Mouse (Mus musculus) gastrocnemius, adult 18-20 months (tissue): ENCODE results near the gene Zfp597. TPM values are rescaled to one million over a fixed set of nuclear protein-coding genes. Genes with fewer than 3 reads are reported as not detected.

Experiments used
- DNase-seq: peaks from one replicate; pipeline ENCODE4 v3.0.0; 2021; ENCODE audit warnings: low spot score
- long read RNA-seq, 2 experiments: library from polyadenylated mRNA; stranded (forward); transcript quantifications; one replicate each; pipeline ENCODE4 v2.0.0; 2021
- total RNA-seq, 2 experiments: library from RNA; stranded (reverse); gene quantifications; 2 replicates each; pipeline ENCODE4 v1.2.3; 2021

Gene Zfp597
- 1 to 10 TPM; 6.3 to 7.2 TPM for total RNA-seq
- long read RNA-seq, experiment 1, partial matches to known transcripts = 0 of 3 reads
- long read RNA-seq, experiment 1, other reads (novel, unspliced or antisense) = 1 of 3 reads
- long read RNA-seq, experiment 2, full-length matches to known transcripts = 3 of 6 reads
- long read RNA-seq, experiment 2, partial matches to known transcripts = 0 of 6 reads
- long read RNA-seq, experiment 2, other reads (novel, unspliced or antisense) = 3 of 6 reads

DNA sequence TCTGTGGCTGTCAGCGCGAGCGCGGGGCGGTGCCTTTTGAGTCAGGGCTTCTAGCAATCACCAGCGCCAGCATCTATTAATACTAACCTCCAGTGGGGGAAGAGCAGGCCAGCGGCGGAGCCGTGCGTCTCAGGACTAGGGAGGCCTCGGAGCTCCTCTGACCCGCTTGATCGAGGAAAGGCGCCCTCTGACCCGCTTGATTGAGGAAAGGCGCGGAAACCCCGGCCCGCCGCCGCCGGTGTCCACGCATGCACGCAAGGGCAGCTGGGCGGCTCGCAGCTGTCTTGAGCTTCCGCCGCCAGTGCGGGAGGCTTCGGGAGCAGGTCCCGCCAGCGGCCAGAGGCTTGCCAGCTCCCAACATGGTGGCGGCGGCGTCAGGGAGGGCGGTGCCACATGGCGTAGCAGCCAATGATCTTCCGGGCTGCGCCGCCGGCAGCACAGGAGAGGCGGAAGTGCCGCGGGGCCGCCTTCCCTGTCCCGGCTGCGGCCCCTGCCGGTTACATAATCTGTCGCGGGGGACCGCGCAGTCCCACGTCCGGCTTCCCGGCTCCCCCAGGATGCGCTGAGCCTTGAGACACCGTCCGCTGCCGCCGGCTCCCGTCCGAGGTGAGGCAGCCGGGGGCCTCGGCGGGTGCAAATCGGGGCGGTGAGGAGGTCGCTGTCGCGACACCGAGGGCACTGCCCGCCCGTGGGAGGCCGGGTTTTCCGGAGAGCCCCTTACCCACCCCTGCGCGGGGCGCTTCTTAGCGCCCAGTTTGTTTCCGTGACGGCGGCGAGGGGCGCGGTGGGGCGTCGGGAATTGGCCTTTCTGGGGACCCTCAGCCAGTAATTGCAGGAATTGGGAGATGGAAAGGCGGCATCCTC is at the start of gene Zfp597, which contains the start of gene Gm20695:
Gene Zfp597 (minus strand): TSS at position 361 of the 864 bp plus-strand sequence.
Gene Gm20695 (plus strand): TSS at position 448 of the 864 bp plus-strand sequence.
- peak; percentile 95 for DNase-seq

DNA sequence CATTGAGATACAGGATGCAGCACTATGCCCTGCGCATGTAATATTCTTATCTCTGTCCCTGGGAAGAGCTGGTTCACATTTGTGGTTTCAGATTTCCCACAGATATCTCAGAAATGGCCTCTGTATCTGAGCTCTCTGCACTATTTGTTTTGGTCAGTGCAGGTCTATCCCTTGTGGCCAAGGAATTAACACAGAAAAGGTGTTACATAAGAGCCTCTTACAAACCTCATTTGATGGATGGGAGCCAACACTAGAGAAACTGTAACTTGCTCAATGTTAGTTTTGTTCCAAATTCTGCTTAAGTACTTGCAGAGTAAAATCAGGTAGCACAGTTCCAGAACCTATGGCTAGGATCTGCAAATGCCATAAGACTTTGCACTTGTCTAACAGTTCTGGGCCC is 49.7 kb upstream of the Zfp597 start:
- no peak for DNase-seq

DNA sequence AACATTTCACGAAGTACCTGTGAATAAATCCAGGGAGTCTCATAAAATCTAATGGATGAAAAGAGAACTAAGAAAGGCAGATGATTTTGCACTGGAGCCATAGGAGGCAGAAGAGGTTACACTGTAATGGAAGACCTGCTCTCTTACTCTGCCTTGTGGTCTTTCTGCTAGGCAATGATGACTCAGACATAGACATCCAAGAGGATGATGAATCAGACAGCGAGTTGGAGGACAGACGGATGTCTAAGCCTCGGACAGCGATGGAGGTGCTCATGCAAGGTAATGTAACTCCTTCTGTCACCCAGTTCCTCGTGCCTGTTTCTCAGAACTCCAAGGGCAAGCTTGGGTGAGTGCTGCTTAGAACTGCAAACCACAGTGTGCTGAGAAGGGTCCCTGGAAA is 49.2 kb upstream of the Zfp597 start:
- no peak for DNase-seq

DNA sequence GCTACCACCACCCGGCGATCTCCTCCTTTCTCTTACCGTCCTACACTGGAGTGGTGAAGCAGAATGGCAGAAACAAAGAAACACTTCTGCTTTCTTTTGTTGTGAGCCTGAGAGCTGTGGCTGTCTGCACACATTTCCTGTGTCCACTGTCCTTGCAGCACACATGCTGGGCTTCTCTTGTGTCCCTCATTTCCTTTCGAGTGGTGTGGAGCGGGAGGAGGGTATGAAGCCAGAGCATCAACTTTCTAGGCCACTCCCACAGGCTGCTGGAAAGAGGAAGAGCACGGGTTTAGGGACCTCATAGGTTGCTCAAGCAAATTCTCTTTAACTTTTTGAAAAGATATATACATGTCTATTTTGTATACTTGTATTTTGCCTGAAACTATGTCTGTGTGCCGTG is 44.8 kb upstream of the Zfp597 start:
- no peak for DNase-seq

DNA sequence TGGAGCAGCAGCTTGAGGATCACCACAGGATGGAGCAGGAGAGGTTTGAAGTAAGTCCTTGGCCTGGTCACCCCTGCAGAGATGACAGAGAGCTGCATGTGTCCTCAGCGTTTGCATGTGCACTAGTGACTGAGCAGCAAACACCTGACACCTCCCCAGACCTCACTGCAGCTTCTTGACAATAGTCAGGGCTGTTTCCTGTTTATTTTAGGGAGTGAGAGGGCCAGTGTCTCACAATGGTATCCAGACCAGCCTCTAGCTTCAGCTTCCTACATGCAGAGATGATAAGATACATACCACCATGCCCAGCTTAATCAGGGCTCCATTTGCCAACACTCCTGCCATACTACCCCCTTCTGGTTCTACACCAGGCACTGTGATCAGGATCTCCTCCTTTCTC is 44.2 kb upstream of the Zfp597 start:
- DNase-seq = no peak

DNA sequence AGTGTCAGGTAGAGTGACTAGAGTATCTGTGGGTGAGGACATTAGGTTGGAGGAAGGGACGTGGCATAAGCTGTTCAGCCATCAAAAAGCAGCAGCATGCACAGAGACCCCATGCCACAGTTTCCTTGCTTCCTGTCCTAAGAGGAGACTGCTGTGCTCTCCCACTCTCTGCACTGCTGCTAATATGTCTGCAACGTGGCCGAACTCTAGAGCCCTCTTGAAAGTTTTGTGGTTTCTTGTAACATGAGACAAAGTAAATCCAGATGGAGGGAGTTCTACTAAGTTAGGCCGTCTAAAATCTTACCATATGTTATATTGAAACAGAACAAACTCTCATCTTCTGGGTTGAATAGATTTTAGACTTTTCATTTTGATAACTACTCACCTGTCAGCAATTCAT is 39.6 kb upstream of the Zfp597 start:
- no peak for DNase-seq

DNA sequence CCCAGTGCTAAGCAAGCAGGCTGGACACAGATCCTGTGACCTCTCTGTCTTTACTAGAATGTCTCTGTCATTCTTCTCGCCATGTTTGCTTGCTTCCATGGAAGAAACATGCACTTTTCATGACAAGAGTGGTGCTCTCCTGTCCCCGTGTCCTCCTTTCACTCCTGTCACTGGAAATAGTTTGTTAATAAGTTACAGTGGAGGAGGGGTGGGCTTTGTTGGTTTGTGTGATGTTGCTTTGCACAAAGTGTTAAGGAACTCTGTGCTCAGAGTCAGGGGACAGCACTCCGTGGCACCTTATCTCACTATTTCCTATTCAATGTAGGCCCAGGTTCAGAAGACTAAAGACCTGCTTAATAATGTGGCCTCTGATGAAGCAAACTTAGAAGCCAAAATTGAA is 39.2 kb upstream of the Zfp597 start:
- DNase-seq = no peak

DNA sequence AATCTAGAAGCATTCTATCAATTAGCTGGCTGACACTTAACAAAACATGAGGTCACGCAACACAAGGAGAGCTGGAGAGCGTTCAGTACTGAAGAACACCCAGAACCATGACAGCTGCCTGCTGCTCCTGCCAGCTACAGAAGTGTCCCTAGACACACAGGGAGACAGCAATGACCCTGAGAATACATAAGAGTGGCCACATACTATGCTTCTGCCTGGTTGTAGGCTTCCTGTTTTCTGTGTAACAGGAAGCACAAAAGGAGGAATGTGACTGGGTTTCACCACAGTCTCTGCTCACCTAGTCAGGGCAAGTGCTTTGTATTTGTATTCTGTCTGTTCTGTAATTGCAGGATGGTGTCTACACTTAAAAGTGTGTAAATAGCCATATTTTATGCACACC is 36.4 kb upstream of the Zfp597 start:
- no peak for DNase-seq

DNA sequence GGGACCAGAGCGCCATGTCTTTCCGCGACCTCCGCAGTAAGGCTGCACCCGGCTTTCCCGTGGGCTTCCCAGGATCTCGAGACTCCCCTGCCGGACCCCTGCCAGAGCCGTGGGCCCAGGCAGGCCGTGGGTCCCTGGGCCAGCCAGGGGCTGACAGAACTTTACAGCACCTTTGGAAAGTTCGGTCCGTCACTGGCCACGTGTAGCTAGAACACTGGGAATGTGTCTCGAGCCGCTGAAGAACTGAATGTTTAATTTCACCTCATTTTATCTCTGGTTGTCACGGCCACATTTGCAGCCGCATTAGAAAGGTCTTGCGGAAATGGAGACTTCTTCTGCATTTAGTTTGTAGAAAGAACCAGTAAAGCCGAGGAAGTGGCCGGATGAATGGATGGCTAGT is 24.8 kb upstream of the Zfp597 start:
- DNase-seq = no peak

DNA sequence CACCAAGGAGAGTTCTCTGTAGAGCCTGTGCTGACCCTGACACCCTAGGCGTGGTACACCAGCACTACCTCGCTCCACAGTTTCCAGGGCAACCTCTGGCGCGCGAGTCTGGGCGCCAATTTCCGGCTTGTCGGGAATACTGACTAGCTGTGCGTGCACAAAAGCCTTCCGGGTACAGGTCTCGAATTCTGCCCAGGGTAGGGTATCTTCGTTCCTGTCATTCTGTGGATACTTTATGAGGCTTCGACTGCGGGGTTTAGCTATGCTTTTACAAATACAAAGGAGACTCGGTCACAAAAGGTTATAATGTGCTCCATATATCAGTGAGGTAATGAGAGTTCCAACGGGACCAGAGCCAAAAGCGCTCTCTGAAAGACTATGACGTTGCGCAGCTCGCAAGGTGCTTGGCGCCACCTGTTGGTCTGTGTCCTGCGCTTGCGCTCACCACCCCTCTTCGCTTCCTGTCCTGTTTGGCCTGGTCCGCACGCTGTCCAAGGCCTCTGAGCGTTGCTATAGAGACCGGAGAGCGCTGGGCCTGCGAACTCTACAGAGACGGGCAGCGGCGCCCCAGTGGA is 24.3 kb upstream of the Zfp597 start, which contains the start of the genes 1700037C18Rik and Cluap1:
Gene 1700037C18Rik (minus strand): TSS at position 153 of the 575 bp plus-strand sequence.
Gene Cluap1 (plus strand): TSS at position 265 of the 575 bp plus-strand sequence.
- DNase-seq = peak; percentile 94

DNA sequence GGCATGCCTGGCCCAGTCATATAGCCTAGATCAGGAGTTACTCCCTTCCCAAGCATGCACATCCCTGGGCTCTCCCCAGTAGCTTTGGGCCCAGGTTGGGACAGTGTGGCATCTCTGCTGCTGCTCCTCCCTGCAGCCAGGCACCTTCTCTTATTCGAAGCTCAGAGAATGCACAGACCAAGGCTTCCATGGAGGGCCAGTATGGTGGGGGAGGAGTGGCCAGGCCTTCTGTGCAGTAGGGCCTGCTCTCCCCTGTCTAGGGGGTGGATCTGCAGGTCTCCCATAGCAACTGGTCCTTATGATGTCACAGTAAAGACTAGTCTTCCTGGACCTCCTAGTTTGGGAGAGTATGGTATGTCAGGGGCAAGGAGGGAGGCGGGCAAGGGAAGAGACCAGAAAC is 23.1 kb upstream of the Zfp597 start:
- DNase-seq = no peak

DNA sequence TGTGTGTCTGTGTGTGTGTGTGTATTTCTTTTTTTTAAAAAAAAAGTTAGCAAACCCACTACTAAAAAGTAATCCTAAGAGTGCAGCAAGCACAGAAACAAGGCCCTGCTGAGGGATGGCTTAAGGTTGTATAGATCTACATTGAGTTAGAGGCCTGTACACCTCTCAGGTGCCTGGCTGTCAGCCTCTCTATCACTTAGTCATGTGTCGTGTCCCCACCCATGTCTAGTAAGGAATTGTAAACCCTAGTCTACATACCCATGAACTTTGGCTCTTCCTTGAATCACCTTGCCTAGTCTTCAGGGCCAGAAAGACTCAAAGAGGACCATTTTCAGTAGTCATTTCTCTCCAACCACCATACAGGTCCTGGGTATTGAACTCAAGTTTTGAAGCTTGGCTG is 12.2 kb upstream of the Zfp597 start:
- no peak for DNase-seq

DNA sequence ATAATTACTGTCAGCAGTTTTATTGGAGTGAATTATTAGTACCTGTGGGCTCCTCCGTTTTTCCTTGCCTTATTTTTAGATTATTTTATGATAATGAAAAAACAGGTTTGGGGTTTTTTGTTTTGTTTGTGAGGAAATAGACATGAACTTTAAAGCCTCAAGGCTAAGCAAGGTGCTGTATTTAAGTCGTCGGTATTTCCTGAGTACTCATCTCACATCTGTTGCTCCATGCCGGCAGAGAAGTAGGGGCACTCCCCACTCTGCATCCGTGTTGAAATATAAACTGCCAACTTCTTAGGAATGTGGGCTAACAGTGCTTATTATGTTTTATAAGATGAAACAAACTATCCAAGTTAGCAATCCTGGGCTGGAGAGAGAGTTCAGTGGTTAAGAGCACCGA is 11.7 kb upstream of the Zfp597 start:
- DNase-seq = no peak

DNA sequence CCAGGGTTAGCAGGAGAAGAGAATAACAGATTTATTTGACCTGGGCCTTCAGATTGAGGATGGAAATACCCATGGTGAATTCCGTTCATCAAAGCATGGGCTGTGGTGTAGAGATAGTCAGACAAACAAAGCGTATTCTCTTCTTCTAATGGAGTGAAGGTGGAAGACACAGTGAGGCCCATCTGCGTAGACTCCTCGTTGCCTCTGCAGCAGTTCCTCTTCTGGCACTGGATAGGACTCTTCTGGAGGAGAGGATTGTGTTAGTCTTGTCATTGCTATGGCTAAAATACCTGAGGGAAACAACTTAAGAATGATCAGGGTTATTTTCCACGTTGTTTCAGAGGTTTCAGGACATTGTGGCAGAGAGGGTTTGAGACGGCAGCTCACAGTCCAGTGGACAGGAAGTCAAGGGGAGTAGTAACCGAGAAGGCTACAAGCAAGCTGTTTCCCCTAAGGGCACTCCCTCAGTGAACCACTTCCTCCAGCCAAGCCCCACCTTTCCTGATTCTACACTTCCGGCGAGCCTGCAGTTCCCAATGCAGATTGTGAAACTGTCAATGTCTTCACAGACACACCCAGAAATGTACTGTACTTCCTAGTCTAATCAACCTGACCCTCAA is 10.9 kb upstream of the Zfp597 start:
- DNase-seq = peak; percentile 40

DNA sequence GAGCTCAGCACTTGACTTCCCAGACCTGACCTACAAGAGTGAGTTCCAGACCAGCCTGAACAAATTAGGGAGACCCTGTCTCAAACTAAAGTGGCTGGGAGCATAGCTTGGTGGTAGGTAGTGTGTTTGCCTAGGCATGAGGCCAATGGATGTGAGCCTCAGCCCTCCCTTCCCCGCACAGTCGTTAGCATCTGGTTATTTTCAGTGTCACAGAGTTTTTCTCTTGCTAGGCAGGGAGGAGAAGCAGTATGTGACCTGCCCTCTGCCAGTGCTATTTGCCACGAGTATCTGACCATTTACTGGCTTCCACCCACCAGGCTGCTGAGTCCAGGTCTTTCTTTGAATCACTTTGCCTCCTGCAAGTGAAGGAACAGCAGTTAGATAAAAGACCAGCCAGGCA is 9.4 kb upstream of the Zfp597 start:
- no peak for DNase-seq

DNA sequence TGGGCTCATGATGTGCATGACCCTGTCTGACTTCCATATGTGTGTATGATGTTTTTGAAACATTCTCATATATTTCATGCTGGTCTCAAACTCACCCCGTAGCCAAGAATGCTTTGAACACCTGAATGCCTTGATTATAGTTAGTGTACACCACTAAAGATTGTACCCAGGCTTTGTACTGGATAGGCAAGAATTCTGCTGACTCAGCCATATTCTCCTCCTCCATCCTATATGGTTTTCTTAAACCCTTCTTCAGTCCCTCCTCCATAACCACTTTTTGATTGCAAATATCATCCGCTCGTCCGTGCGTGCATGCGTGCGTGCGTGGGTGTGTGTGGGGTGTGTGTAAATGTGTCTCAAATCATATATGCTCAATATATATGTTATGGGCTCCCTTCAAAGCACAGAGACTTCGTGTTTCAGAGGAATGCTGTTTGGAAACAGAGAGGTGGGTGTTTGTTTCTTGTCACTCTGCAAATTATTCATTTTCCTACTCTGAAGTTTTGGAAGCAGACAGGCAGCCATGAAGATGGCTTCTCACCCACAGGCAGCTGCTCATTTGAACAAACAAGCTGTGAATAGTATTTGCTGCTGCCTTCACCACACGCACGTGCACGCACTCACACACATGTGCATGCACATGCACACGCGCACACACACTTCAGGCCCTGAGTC is 7.4 kb upstream of the Zfp597 start:
- DNase-seq = no peak

DNA sequence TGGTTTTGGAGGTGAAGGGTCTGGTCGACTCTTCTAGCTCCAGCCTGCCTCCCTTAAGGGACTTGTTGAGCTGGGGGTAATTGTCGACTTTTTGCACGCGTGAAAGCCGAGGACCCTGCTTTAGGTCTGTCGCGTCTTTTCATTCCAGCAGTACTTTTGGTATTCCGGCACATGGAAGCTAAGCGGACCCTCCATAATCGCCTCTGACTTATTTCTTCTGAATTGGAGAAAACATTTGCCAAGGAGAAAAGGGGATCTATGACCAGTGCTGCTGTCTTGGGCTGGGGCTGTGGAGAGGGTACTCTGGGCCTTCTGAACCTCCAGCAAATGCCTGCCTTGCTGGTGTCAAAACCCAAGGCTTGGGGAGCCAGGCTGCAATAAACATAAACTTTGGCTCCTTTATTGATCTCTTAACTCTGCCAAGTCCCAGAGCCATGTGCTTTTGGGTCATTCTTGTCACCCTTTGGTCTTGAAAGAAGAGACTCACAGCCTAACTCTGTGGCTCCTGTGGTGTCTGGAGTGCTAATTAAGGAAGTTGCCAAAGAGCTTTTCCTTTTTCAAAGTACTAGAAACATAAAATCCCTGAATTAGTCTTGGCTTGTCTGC is 807 bp upstream of the Zfp597 start:
- DNase-seq = no peak

DNA sequence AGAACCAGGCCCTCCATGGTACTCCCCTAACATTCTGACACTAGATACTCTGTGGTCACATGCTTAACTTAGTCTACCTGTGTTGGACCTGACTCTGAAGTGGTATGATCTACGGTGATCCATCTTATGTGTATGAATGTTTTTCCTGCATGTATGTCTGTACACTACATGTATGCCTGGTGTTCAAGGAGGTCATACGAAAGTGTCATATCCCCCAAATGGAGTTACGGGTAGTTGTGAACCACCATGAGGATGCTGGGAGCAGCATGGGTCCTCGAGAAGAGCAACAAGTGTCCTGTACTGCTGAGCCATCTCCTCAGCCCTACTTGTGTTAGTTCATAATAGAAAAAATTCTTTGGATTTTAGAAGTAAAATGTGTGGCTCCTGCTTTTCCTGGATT is 8.0 kb downstream of the Zfp597 start:
- DNase-seq = no peak

DNA sequence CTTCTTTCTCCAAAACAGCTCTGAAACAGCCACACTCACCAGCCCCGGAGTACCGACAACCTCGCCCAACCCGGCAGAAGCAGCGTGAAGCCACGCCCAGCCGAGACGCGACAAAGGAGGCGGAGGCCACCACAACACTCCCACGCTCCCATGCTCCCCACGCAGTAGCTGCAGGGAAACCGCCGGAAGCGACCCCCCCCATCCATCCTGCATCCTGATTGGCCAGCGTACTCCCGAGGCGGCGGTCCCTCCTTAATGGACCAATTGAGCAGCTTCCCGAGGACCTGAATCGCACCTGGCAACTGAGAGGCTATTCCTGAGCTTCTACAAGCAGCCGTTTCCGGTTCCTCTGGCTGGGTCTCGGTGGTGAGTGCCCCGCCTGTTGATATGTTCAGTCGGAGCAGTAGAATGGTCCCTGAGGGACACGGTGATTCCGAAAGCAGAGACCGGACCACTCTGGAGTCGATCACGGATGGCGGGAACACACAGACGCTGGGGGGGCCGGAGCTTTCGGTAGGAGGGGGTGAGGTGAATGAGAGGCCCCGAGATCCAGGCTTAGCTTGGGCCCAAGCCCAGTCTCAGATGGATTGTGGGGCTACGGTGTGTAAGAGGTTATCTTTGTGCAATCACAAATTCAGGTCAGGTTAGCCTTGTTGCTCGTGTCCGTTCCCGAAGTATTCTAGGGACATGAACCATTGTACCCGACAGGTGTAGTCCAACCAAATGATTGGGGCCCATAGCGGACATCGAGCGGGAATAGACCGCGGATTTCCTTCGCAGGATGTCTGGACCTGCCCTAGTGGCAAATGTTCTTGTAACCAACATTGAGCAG is 11.9 kb downstream of the Zfp597 start, which contains the start of gene Naa60:
Gene Naa60 (plus strand): TSS at position 160 of the 832 bp plus-strand sequence.
- peak; percentile 86 for DNase-seq

DNA sequence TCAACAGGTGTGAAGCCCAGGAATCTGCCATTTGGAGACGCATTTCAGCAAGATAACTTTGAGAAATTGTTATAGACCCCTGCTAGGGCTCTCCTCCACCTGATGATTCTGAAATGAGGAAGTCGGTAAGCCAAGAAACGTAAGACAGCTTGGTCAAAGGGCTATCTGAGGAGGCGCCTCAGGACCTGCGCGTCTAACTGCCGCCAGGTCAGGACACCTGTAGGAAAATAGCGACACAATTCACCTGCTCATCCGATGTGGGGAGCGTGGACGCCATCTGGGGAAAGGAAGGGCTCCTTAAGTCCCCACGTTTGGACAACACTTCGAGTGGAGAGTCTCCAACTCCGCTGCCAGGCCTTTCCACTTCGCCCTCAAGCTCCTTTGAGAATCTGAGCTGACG is 12.5 kb downstream of the Zfp597 start:
- no peak for DNase-seq
